Mouse (Mus musculus): ENCODE data around the gene Cluap1.

- TF ChIP-seq HCFC1 (IDR thresholded peaks at IDR 0.05; ENCODE audit: borderline replicate concordance, insufficient read depth, low read length), result no peak
- TF ChIP-seq CHD2 (IDR thresholded peaks at IDR 0.05; ENCODE audit: low read depth, low read length), result no peak
Measured at GRCm38 (mm10) chr16:3859254-3859653, 49.3 kb upstream of the Cluap1 start.

All from ES-E14 (cell line).